Mouse (Mus musculus) ES-E14 (cell line): Measurements from ENCODE around the gene Myo5a. TPM values are rescaled to one million over a fixed set of nuclear protein-coding genes. Genes with fewer than 3 reads are reported as not detected.

Experiments
- DNase-seq: peaks from one replicate; pipeline ENCODE4 v3.0.0-alpha.2; 2013; ENCODE audit warnings: low read depth, low spot score
- H3K27ac ChIP-seq: 2 replicates; pipeline ENCODE4 v1.5.1; 2012; ENCODE audit warnings: low read depth, mild to moderate bottlenecking, low read length, moderate library complexity, mixed read lengths; ENCODE audit not compliant: poor library complexity, insufficient read depth, severe bottlenecking
- H3K36me3 ChIP-seq: 2 replicates; pipeline ENCODE4 v1.6.1; 2012; ENCODE audit warnings: mild to moderate bottlenecking, low read length, moderate library complexity, mixed read lengths; ENCODE audit not compliant: control insufficient read depth, poor library complexity, insufficient read depth, severe bottlenecking
- H3K4me1 ChIP-seq, 2 experiments: fragments of 150-350 bp in 1 of 2; sonication (generic) in 1 of 2; 2 replicates each; pipeline ENCODE4 v1.6.1; 2012; ENCODE audit warnings: low read length in 2 of 2, mild to moderate bottlenecking in 1 of 2, mixed read lengths in 1 of 2; ENCODE audit not compliant: control insufficient read depth in 2 of 2, insufficient read depth in 2 of 2, poor library complexity in 1 of 2
- H3K4me3 ChIP-seq, 2 experiments: fragments of 150-350 bp in 1 of 2; sonication (generic) in 1 of 2; 2 replicates each; pipeline ENCODE4 v1.5.1; 2012; ENCODE audit warnings: low read length in 2 of 2, low read depth in 1 of 2, mild to moderate bottlenecking in 1 of 2, mixed read lengths in 1 of 2; ENCODE audit not compliant: insufficient read depth in 1 of 2, poor library complexity in 1 of 2, severe bottlenecking in 1 of 2
- H3K9ac ChIP-seq: 2 replicates; pipeline ENCODE4 v1.6.1; 2012; ENCODE audit warnings: low read depth, mild to moderate bottlenecking, low read length, mixed read lengths; ENCODE audit not compliant: poor library complexity, insufficient read depth, severe bottlenecking
- H3K9me3 ChIP-seq: fragments of 150-350 bp; sonication (generic); 2 replicates; pipeline ENCODE4 v1.6.1; 2012; ENCODE audit warnings: low read depth, mild to moderate bottlenecking, low read length; ENCODE audit not compliant: control insufficient read depth, insufficient read depth
- CHD2 ChIP-seq: IDR thresholded peaks from 2 replicates; pipeline ENCODE4 v1.6.1; 2014; ENCODE audit warnings: mild to moderate bottlenecking, low read depth, low read length, inconsistent platforms
- HCFC1 ChIP-seq: IDR thresholded peaks from 2 replicates; pipeline ENCODE4 v1.6.1; 2012; ENCODE audit warnings: low read length, inconsistent platforms, borderline replicate concordance; ENCODE audit not compliant: insufficient read depth
- MAFK ChIP-seq: IDR thresholded peaks from 2 replicates; pipeline ENCODE4 v1.6.1; 2014; ENCODE audit warnings: mild to moderate bottlenecking, low read depth, low read length, inconsistent platforms; ENCODE audit not compliant: insufficient read depth
- ZC3H11A ChIP-seq: IDR thresholded peaks from 2 replicates; pipeline ENCODE4 v1.6.1; 2012; ENCODE audit warnings: low read depth, mild to moderate bottlenecking, inconsistent platforms, low read length, borderline replicate concordance
- ZNF384 ChIP-seq: IDR thresholded peaks from 2 replicates; pipeline ENCODE4 v1.6.1; 2012; ENCODE audit warnings: low read depth, low read length, inconsistent platforms
- in situ Hi-C, 2 experiments: fragments of 600-800 bp; cut with MboI; formaldehyde crosslinking; loops; one replicate each; pipeline ENCODE4 v1.15.1; 2025; ENCODE audit warnings: low sequenced_read_pairs in 2 of 2, inconsistent platforms in 1 of 2; ENCODE audit not compliant: unreplicated experiment in 2 of 2
- total RNA-seq: library from RNA; depleted of rRNA; stranded (reverse); fragments of 300-350 nt; gene quantifications from 2 replicates; pipeline ENCODE4 v1.2.3, GENCODE M21; 2012

Myo5a gene
- total RNA-seq, 1 experiment: 60.2 TPM

GRCm38 (mm10) chr9:75043191-75043590 is 27.6 kb upstream of the Myo5a start:
- no peak overlapping the region for H3K27ac ChIP-seq
- in situ Hi-C loops: no loop called here
- DNase-seq: no peak
- H3K4me1 ChIP-seq: peaks cover 0 to 4% of the 10 kb centered on the region in 2 experiments; a peak in 1 of 4 replicates
- no peak overlapping the region for H3K9ac ChIP-seq
- H3K9me3 ChIP-seq: no peaks in the 10 kb centered on the region
- H3K36me3 ChIP-seq: peaks cover 4% of the 10 kb centered on the region
- TF ChIP-seq HCFC1 (no peak), ZC3H11A (no peak), CHD2 (no peak), MAFK (no peak), ZNF384 (no peak)
- H3K4me3 ChIP-seq: no peak overlapping the region

GRCm38 (mm10) chr9:75047079-75047478 is 23.7 kb upstream of the Myo5a start:
- TF ChIP-seq CHD2 (no peak), MAFK (no peak), HCFC1 (no peak), ZC3H11A (no peak), ZNF384 (no peak)
- peaks cover 2% of the 10 kb centered on the region for H3K36me3 ChIP-seq
- H3K4me1 ChIP-seq: no peaks in the 10 kb centered on the region
- no peak overlapping the region for H3K9ac ChIP-seq
- H3K9me3 ChIP-seq: no peaks in the 10 kb centered on the region
- DNase-seq: no peak
- no peak overlapping the region for H3K4me3 ChIP-seq
- in situ Hi-C loops: no loop called here
- no peak overlapping the region for H3K27ac ChIP-seq

- no peaks in the 10 kb centered on the region for H3K36me3 ChIP-seq
- TF ChIP-seq ZC3H11A (no peak), CHD2 (no peak), ZNF384 (no peak), HCFC1 (no peak), MAFK (no peak)
- no peak overlapping the region for H3K9ac ChIP-seq
- H3K4me3 ChIP-seq: no peak overlapping the region
- in situ Hi-C loops: no loop called here
- no peaks in the 10 kb centered on the region for H3K9me3 ChIP-seq
- no peak for DNase-seq
- no peak overlapping the region for H3K27ac ChIP-seq
- H3K4me1 ChIP-seq: no peaks in the 10 kb centered on the region
These were observed 21.7 kb upstream of the Myo5a start for GRCm38 (mm10) chr9:75049100-75049499.

- DNase-seq: peak; percentile 28
- TF ChIP-seq CHD2: no peak
- TF ChIP-seq ZC3H11A: no peak
- no peak for TF ChIP-seq MAFK
- TF ChIP-seq HCFC1: no peak
- no peak for TF ChIP-seq ZNF384
- Histone ChIP-seq H3K36me3 (no peaks in the 10 kb centered on the region), H3K9me3 (no peaks in the 10 kb centered on the region), H3K9ac (no peak overlapping the region), H3K27ac (no peak overlapping the region), H3K4me1 (no peaks in the 10 kb centered on the region), H3K4me3 (no peak overlapping the region)
- in situ Hi-C loops: no loop called here
These were observed 20.8 kb upstream of the Myo5a start for GRCm38 (mm10) chr9:75050003-75050402.

GRCm38 (mm10) chr9:75051841-75052240 is 19.0 kb upstream of the Myo5a start:
- in situ Hi-C loops: no loop called here
- Histone ChIP-seq H3K27ac (no peak overlapping the region), H3K36me3 (peaks cover 4% of the 10 kb centered on the region), H3K4me1 (no peaks in the 10 kb centered on the region), H3K9me3 (no peaks in the 10 kb centered on the region), H3K9ac (no peak overlapping the region), H3K4me3 (no peak overlapping the region)
- TF ChIP-seq ZC3H11A (no peak), ZNF384 (no peak), MAFK (no peak), CHD2 (no peak), HCFC1 (no peak)
- DNase-seq: no peak
